21 mouse cellular contexts compared by ENCODE assay signal in genomic region chr2:109922306-109922705, GRCm38 (mm10).
"Had no signal": no experiment of that assay in that cellular context is flagged by ENCODE, and none has a peak within 500 bp of the region (broad histone marks: within the 10 kb centered on the region; RNA-seq: fewer than 3 reads in every experiment).

No protein-coding gene starts in this region.

- ATAC-seq: liver, embryonic 12.5 days; midbrain, embryonic 13.5 days; midbrain, embryonic 16.5 days had no signal

- H3K9me3 ChIP-seq: liver, embryonic 12.5 days; liver, embryonic 15.5 days; lung, embryonic 15.5 days; megakaryocyte, embryonic 14.5 days; midbrain, embryonic 10.5 days; midbrain, embryonic 13.5 days; neural tube, embryonic 13.5 days had no signal

- H3K9ac ChIP-seq: liver, embryonic 12.5 days; liver, embryonic 15.5 days; lung, embryonic 15.5 days; midbrain, embryonic 13.5 days; neural tube, embryonic 13.5 days had no signal

- DNase-seq: kidney, adult 11 months; kidney, adult 8-10 months; kidney, postnatal 14 days; kidney, postnatal 4 days; layer of hippocampus, adult 9-11 months; layer of hippocampus, postnatal 36 days; lung, adult 18-20 months; lung, postnatal 10 days; lung, postnatal 36 days; thymus, adult 18-20 months; thymus, postnatal 36 days had no signal

- H3K4me3 ChIP-seq: left cerebral cortex, adult 2 months; liver, embryonic 12.5 days; liver, embryonic 15.5 days; lung, embryonic 15.5 days; megakaryocyte, embryonic 14.5 days; midbrain, embryonic 10.5 days; midbrain, embryonic 13.5 days; myocyte; neural tube, embryonic 13.5 days had no signal

- H3K36me3 ChIP-seq: liver, embryonic 15.5 days; lung, embryonic 15.5 days; neural tube, embryonic 13.5 days had no signal

- H3K4me2 ChIP-seq: liver, embryonic 12.5 days; liver, embryonic 15.5 days; lung, embryonic 15.5 days had no signal

- H3K27me3 ChIP-seq: liver, embryonic 12.5 days; midbrain, embryonic 13.5 days; neural tube, embryonic 13.5 days had no signal

- H3K27ac ChIP-seq: left cerebral cortex, adult 2 months; liver, embryonic 12.5 days; liver, embryonic 15.5 days; lung, embryonic 15.5 days; midbrain, embryonic 10.5 days; midbrain, embryonic 13.5 days had no signal
